Mouse (Mus musculus) liver, embryonic 14.5 days (tissue): ENCODE results near the gene AF067063.
"Not testable (repeated sequence)": the region's sequence is repeated elsewhere in the genome, so short reads cannot be mapped to it uniquely, and the experiment has no call there.

Experiments
- CTCF ChIP-seq: IDR thresholded peaks from 2 replicates; pipeline ENCODE4 v1.5.1; 2016; ENCODE audit warnings: antibody characterized with exemption, low read depth, control low read depth
- EP300 ChIP-seq: IDR thresholded peaks from 2 replicates; pipeline ENCODE4 v1.6.1; 2016; ENCODE audit warnings: antibody characterized with exemption, low read depth

DNA sequence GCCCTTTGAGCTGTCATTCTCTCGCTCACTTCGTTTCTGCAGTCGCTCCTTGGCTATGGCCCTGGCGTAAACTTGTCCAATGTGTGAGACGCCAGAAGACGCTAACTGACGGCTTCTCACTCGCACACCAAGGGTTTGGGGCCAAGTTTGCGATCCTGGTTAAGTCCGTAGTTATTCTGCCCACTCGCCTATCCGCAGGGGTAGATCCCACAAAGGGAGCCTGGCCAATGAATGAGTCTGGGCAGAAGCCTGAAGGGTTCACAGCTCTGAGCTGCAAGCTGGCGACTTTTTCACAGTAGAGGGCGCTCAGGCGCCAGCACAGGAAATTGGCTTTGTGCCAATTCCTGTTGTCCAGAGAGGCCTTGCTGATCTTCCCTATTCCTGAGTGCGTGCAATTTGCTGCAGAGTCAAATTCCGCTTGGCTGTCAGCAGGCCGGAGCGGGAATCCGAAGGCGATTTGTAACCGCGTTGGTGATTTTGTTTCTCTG, 6.4 kb upstream of the AF067063 start:
- TF ChIP-seq EP300, result not testable (repeated sequence)
- TF ChIP-seq CTCF, result peak; percentile 29; the same call in 1 of the 2 replicates
